Mouse (Mus musculus) limb, embryonic 15.5 days (tissue): ENCODE results near the gene Hmga1b. TPM values are rescaled to one million over a fixed set of nuclear protein-coding genes. Genes with fewer than 3 reads are reported as not detected.
A peak's percentile ranks its signal among the peaks of the same experiment; 100 is the strongest.

ENCODE experiments used
- ATAC-seq: fragments of 200-750 bp; cut with Nextera tagmentation; 2 replicates; pipeline ENCODE4 v1.8.0; 2017; ENCODE audit warnings: low read depth, moderate TSS enrichment; ENCODE audit not compliant: insufficient number of reproducible peaks, low FRiP score, low TSS enrichment
- H3K27ac ChIP-seq: fragments of 300-500 bp; sonication (generic); 2 replicates; pipeline ENCODE4 v1.5.1; 2015; ENCODE audit warnings: moderate library complexity, mild to moderate bottlenecking, inconsistent platforms
- H3K27me3 ChIP-seq: fragments of 300-500 bp; sonication (generic); 2 replicates; pipeline ENCODE4 v1.6.1; 2015; ENCODE audit warnings: inconsistent platforms
- H3K36me3 ChIP-seq: fragments of 300-500 bp; sonication (generic); 2 replicates; pipeline ENCODE4 v1.6.1; 2015; ENCODE audit warnings: inconsistent platforms
- H3K4me1 ChIP-seq: fragments of 300-500 bp; sonication (generic); 2 replicates; pipeline ENCODE4 v1.6.1; 2015; ENCODE audit warnings: inconsistent platforms
- H3K4me2 ChIP-seq: fragments of 300-500 bp; sonication (generic); 2 replicates; pipeline ENCODE4 v1.6.1; 2015; ENCODE audit warnings: mild to moderate bottlenecking, inconsistent platforms
- H3K4me3 ChIP-seq: fragments of 300-500 bp; sonication (generic); 2 replicates; pipeline ENCODE4 v1.5.1; 2015; ENCODE audit warnings: mild to moderate bottlenecking, inconsistent platforms
- H3K9ac ChIP-seq: fragments of 300-500 bp; sonication (generic); 2 replicates; pipeline ENCODE4 v1.6.1; 2015; ENCODE audit warnings: inconsistent platforms
- H3K9me3 ChIP-seq: fragments of 300-500 bp; sonication (generic); 2 replicates; pipeline ENCODE4 v1.6.1; 2016; ENCODE audit warnings: inconsistent platforms
- WGBS: fragments of 180-500 bp; shearing (Covaris S2); methylation state at CpG from one replicate; pipeline ENCODE4 v1.1.7; 2015; 5-methylcytosine and 5-hydroxymethylcytosine counted together
- polyA plus RNA-seq: library from polyadenylated mRNA; unstranded; fragments of >200 nt; fragmentation: Nextera tagmentation; extraction: Ambion mirVana; gene quantifications from 2 replicates; pipeline ENCODE4 v1.2.1, GENCODE M21; 2015

Hmga1b gene
- polyA plus RNA-seq, 1 experiment from 2014 or later: 3.5 TPM

- WGBS: 87% methylated on average over 3 of the region's 3 CpGs
- H3K27me3 ChIP-seq: no peaks in the 10 kb centered on the region
- peaks cover 86% of the 10 kb centered on the region for H3K36me3 ChIP-seq
Observed at GRCm38 (mm10) chr11:120789810-120790209, 27.2 kb downstream of the Hmga1b start.

GRCm38 (mm10) chr11:120792652-120793051 lies 30.1 kb downstream of the Hmga1b start:
- no peaks in the 10 kb centered on the region for H3K27me3 ChIP-seq
- no peak overlapping the region for H3K4me2 ChIP-seq
- no peak overlapping the region for H3K4me3 ChIP-seq
- 93% methylated on average over 9 of the region's 9 CpGs for WGBS
- no peaks in the 10 kb centered on the region for H3K9me3 ChIP-seq
- H3K36me3 ChIP-seq: peaks cover 69% of the 10 kb centered on the region
- H3K4me1 ChIP-seq: peaks cover 22% of the 10 kb centered on the region
- H3K9ac ChIP-seq: no peak overlapping the region
- ATAC-seq: no peak
- H3K27ac ChIP-seq: no peak overlapping the region

More at GRCm38 (mm10) chr11:120789810-120790209, 27.2 kb downstream of the Hmga1b start:
- Histone ChIP-seq H3K4me1 (peaks cover 19% of the 10 kb centered on the region), H3K4me3 (no peak overlapping the region), H3K9me3 (no peaks in the 10 kb centered on the region), H3K9ac (no peak overlapping the region), H3K27ac (no peak overlapping the region), H3K4me2 (no peak overlapping the region)
- ATAC-seq: no peak

GRCm38 (mm10) chr11:120795756-120796613 lies 33.4 kb downstream of the Hmga1b start, which contains the start of gene Dus1l:
TSS of gene Dus1l (minus strand) at chr11:120796403.
- Histone ChIP-seq H3K27me3 (no peaks in the 10 kb centered on the region), H3K4me1 (peaks cover 32% of the 10 kb centered on the region), H3K9ac (peak within 1 kb of the TSS; percentile 99), H3K4me2 (peak within 1 kb of the TSS; percentile 90), H3K9me3 (no peaks in the 10 kb centered on the region), H3K36me3 (peaks cover 38% of the 10 kb centered on the region), H3K4me3 (peak within 1 kb of the TSS; percentile 100), H3K27ac (peak within 1 kb of the TSS; percentile 77)
- ATAC-seq: peak; percentile 84
- 2% methylated on average over 59 of the region's 59 CpGs for WGBS

- H3K9ac ChIP-seq: no peak overlapping the region
- WGBS: 31% methylated on average over 8 of the region's 8 CpGs
Observed at GRCm38 (mm10) chr11:120796614-120796946, 34.0 kb downstream of the Hmga1b start.

GRCm38 (mm10) chr11:120798244-120798643 lies 35.6 kb downstream of the Hmga1b start:
- Histone ChIP-seq H3K4me3 (no peak overlapping the region), H3K4me1 (peaks cover 32% of the 10 kb centered on the region), H3K9ac (no peak overlapping the region), H3K36me3 (peaks cover 16% of the 10 kb centered on the region), H3K4me2 (no peak overlapping the region), H3K27me3 (no peaks in the 10 kb centered on the region), H3K9me3 (no peaks in the 10 kb centered on the region), H3K27ac (no peak overlapping the region)
- no peak for ATAC-seq
- 91% methylated on average over 3 of the region's 3 CpGs for WGBS

More at GRCm38 (mm10) chr11:120796614-120796946, 34.0 kb downstream of the Hmga1b start:
- peaks cover 32% of the 10 kb centered on the region for H3K4me1 ChIP-seq
- H3K36me3 ChIP-seq: peaks cover 32% of the 10 kb centered on the region
- H3K4me2 ChIP-seq: peak overlapping the region; percentile 90
- H3K27ac ChIP-seq: peak overlapping the region; percentile 68
- peak overlapping the region; percentile 100 for H3K4me3 ChIP-seq
- no peaks in the 10 kb centered on the region for H3K27me3 ChIP-seq
- no peak for ATAC-seq
- no peaks in the 10 kb centered on the region for H3K9me3 ChIP-seq

GRCm38 (mm10) chr11:120799316-120799890 lies 36.8 kb downstream of the Hmga1b start:
- Histone ChIP-seq H3K9me3 (no peaks in the 10 kb centered on the region), H3K36me3 (peaks cover 4% of the 10 kb centered on the region), H3K4me1 (peaks cover 29% of the 10 kb centered on the region), H3K27ac (peak overlapping the region; percentile 60; the same call in 1 of the 2 replicates), H3K4me3 (no peak overlapping the region), H3K27me3 (no peaks in the 10 kb centered on the region), H3K9ac (no peak overlapping the region), H3K4me2 (no peak overlapping the region)
- ATAC-seq: no peak
- 64% methylated on average over 6 of the region's 6 CpGs for WGBS

- Histone ChIP-seq H3K27ac (peak overlapping the region; percentile 60), H3K4me2 (peak overlapping the region; percentile 8; the same call in 1 of the 2 replicates), H3K9ac (no peak overlapping the region), H3K27me3 (no peaks in the 10 kb centered on the region), H3K36me3 (peaks cover 5% of the 10 kb centered on the region; the same call in 1 of the 2 replicates), H3K4me3 (no peak overlapping the region), H3K4me1 (peaks cover 20% of the 10 kb centered on the region), H3K9me3 (no peaks in the 10 kb centered on the region)
- ATAC-seq: peak; percentile 69
- 5% methylated on average over 10 of the region's 10 CpGs for WGBS
Observed at GRCm38 (mm10) chr11:120800061-120800904, 37.7 kb downstream of the Hmga1b start.

GRCm38 (mm10) chr11:120804274-120804673 lies 41.7 kb downstream of the Hmga1b start:
- Histone ChIP-seq H3K27ac (no peak overlapping the region), H3K4me2 (no peak overlapping the region), H3K4me1 (peaks cover 10% of the 10 kb centered on the region), H3K9me3 (no peaks in the 10 kb centered on the region), H3K4me3 (no peak overlapping the region), H3K27me3 (no peaks in the 10 kb centered on the region), H3K36me3 (peaks cover 44% of the 10 kb centered on the region), H3K9ac (no peak overlapping the region)
- 75% methylated on average over 7 of the region's 7 CpGs for WGBS
- no peak for ATAC-seq

- Histone ChIP-seq H3K9me3 (no peaks in the 10 kb centered on the region), H3K4me1 (peaks cover 10% of the 10 kb centered on the region), H3K4me3 (no peak overlapping the region), H3K27me3 (no peaks in the 10 kb centered on the region), H3K27ac (no peak overlapping the region), H3K9ac (no peak overlapping the region), H3K4me2 (no peak overlapping the region), H3K36me3 (peaks cover 49% of the 10 kb centered on the region)
- WGBS: 72% methylated on average over 4 of the region's 4 CpGs
- no peak for ATAC-seq
Observed at GRCm38 (mm10) chr11:120804769-120805168, 42.2 kb downstream of the Hmga1b start.

GRCm38 (mm10) chr11:120805375-120806298 lies 43.0 kb downstream of the Hmga1b start:
- H3K27me3 ChIP-seq: no peaks in the 10 kb centered on the region
- peaks cover 2% of the 10 kb centered on the region for H3K4me1 ChIP-seq
- no peaks in the 10 kb centered on the region for H3K9me3 ChIP-seq
- H3K9ac ChIP-seq: no peak overlapping the region
- ATAC-seq: no peak
- no peak overlapping the region for H3K27ac ChIP-seq
- H3K4me3 ChIP-seq: no peak overlapping the region
- H3K36me3 ChIP-seq: peaks cover 58% of the 10 kb centered on the region
- no peak overlapping the region for H3K4me2 ChIP-seq
- 80% methylated on average over 7 of the region's 7 CpGs for WGBS

- ATAC-seq: no peak
- H3K36me3 ChIP-seq: peaks cover 82% of the 10 kb centered on the region
- no peak overlapping the region for H3K27ac ChIP-seq
- 92% methylated on average over 12 of the region's 12 CpGs for WGBS
- H3K9ac ChIP-seq: no peak overlapping the region
- no peaks in the 10 kb centered on the region for H3K27me3 ChIP-seq
- no peaks in the 10 kb centered on the region for H3K4me1 ChIP-seq
- no peaks in the 10 kb centered on the region for H3K9me3 ChIP-seq
- no peak overlapping the region for H3K4me2 ChIP-seq
- no peak overlapping the region for H3K4me3 ChIP-seq
Observed at GRCm38 (mm10) chr11:120808010-120808409, 45.4 kb downstream of the Hmga1b start.
